Mouse (Mus musculus) cerebellum, postnatal 36 days (tissue): Measurements from ENCODE around the gene Zrsr1.

Experiments used
- DNase-seq, 2 experiments: peaks; one replicate each; pipeline ENCODE4 v3.0.0; 2021 to 2022; ENCODE audit warnings: mixed read lengths in 2 of 2

The Zrsr1 gene

DNA sequence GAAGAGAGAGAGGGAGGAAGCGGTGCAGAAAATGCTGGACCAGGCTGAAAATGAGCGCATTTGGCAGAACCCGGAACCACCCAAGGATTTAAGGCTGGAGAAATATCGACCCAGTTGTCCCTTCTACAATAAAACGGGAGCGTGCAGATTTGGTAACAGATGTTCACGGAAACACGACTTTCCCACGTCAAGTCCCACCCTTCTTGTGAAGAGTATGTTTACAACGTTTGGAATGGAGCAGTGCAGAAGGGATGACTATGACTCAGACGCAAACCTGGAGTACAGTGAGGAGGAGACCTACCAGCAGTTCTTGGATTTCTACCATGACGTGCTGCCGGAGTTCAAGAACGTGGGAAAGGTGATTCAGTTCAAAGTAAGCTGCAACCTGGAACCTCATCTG, 1.8 kb downstream of the Zrsr1 start:
- DNase-seq: no peak

GRCm38 (mm10) chr11:22978215-22978614, 6.4 kb downstream of the Zrsr1 start:
- no peak for DNase-seq

DNA sequence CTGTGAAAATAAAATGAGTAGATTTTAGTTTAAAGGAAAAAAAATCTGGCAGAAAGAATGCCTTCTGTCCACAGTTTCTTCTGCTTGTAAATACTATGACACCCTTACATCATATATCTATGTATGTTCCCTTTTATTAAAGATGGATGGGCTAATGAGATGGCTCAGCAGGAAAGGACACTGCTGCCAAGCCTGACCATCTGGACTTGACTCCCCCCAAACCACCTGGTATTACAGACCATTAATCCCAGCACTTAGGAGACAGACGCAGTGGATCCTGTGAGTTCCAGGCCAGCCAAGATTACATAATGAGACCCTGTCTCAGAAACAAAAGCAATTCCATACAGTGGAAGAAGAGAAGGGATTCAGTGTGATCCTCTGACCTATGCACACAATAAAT, 6.9 kb downstream of the Zrsr1 start:
- DNase-seq: peak; percentile 74 to 77

- DNase-seq: no peak
These were observed 7.4 kb downstream of the Zrsr1 start for GRCm38 (mm10) chr11:22979221-22979620.

DNA sequence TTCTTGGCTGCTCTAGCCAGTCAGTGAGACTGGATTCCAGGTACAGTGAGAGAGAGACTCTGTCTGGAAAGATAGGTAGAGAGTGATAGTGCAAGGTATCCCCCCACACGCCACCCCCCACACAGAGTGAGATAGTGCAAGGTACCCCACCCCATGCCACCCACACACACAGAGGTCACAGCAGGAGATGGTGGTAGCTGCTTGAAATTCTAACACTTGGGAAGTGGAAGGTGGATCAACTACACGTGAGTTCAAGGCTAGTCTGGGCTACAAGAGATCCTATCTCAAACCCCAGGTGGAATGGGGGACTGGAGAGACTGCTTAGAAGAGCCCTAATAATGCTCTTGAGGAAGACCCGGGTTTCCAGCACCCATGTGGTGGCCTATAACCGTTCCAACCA, 9.2 kb downstream of the Zrsr1 start:
- no peak for DNase-seq

DNA sequence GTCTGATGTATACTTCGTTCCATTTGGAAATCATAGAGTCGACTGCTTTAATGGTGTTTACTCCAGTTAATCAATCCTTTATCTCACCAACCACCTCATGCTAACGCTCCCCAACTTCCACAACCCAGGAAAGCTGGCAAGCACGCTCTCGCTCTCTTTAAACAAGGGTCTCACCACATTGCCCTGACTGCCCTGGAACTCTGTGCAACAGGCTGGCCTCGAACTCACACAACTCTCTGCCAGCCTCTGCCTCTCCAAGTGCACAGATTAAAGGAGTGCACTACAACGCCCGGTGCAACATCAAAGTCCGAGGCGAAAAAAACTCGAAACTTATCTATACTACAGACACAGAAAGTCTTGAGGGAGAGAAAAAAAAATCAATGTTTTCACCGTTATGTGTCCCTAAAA, 9.7 kb downstream of the Zrsr1 start:
- peak in 1 of 2 experiments; percentile 20 for DNase-seq

- DNase-seq: peak; percentile 98
These were observed 10.4 kb downstream of the Zrsr1 start, which contains the start of the genes Gm28048 and Commd1 for GRCm38 (mm10) chr11:22981984-22982757. Gene Gm28048 (minus strand): TSS chr11:22982090. Gene Commd1 (minus strand): TSS chr11:22982382.

- DNase-seq: no peak
These were observed 11.0 kb downstream of the Zrsr1 start for GRCm38 (mm10) chr11:22982846-22983245.

- no peak for DNase-seq
These were observed 13.7 kb downstream of the Zrsr1 start for GRCm38 (mm10) chr11:22985510-22985909.

- DNase-seq: peak in 1 of 2 experiments; percentile 42
These were observed 15.6 kb downstream of the Zrsr1 start for GRCm38 (mm10) chr11:22987357-22987756.

GRCm38 (mm10) chr11:22989786-22990185, 18.0 kb downstream of the Zrsr1 start:
- DNase-seq: no peak

GRCm38 (mm10) chr11:22990393-22991126, 18.8 kb downstream of the Zrsr1 start, which contains the start of gene Cct4:
Gene Cct4 (plus strand): TSS chr11:22990519.
- peak; percentile 94 for DNase-seq

DNA sequence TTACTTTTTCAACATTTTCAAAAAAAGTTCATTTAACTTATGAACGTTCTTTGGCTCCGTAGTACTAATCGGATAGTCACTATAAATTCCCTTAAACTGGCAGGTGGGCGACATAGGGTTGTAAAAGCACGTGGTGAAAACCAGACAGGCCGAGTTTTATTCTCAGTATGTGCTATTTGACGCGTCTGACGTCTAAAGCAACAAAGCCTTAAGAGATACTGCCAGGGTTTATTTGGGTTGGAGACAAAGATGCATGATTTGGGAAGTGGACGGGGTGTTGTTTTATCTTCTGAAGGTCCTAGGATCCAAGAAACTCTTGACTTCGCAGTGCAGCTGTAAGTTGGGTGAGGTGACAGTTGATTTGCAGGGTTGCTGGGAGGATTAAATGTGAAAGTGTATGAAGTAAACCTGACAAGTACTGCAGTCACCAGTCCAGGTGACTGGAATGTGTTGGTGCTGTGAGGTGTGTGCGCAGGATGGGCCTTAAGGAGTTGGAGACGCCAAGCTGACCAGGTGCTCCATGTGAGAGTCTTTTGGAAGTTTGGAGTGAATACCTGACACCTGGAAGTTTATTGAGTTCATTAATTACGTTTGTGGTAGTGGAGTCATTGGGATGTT, 19.5 kb downstream of the Zrsr1 start:
- no peak for DNase-seq

GRCm38 (mm10) chr11:22994271-22994670, 22.5 kb downstream of the Zrsr1 start:
- no peak for DNase-seq

- DNase-seq: no peak
These were observed 23.7 kb downstream of the Zrsr1 start for GRCm38 (mm10) chr11:22995461-22995860.

GRCm38 (mm10) chr11:22998308-22998707, 26.5 kb downstream of the Zrsr1 start:
- DNase-seq: no peak

GRCm38 (mm10) chr11:23005276-23005675, 33.5 kb downstream of the Zrsr1 start:
- DNase-seq: no peak

DNA sequence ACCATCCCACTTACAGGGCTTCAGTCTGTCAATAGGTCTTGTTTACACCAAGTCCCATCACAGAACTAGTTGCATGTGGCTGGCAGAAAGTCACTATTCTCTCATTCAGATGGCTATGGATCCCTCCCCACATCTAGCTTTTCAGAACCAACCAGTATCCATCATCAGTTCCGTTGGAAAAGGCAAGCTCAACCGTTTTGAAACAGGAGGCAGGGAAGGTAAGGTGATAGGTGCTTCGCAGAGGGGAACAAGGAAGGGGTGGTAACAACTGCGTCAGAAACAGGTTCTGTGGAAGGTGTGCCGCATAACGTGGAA, 35.3 kb downstream of the Zrsr1 start:
- no peak for DNase-seq

DNA sequence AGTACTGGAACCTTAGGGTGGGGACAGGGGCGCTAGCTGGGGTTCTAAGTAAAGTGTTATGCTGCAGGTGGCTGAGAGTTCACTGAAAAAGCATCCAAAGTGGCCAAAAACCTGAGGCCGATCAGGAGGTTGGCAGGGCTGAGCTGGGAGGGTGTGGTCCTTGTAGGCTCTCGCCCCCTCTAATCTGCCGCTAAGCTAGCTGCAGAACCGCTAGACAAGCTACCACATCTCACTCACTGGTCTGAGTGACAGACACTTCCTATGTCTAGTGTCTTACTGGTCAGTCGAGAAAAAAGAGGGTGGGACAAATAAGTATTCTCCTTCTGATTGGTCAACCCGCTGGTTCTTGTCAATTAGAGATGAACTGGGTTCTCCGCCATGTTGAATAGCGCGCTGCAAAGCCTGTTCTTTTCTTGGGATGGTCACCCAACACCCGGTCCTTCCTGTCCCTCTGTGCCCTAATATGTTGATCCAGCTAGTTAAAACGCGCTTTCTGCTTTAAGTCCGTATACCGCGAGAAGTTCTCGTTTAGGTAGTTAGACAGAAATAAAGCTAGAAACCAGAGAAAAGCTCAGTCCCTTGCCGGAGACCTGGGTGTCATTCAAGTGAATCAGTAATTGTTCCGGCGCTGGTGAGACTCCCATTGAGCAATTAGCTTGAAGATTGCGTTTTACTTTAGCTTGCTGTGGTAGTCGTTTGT, 35.8 kb downstream of the Zrsr1 start, which contains the start of gene Fam161a:
Fam161a (plus strand) TSS at position 51 of the 700 bp plus-strand sequence.
- peak; percentile 73 to 86 for DNase-seq

- peak; percentile 82 for DNase-seq
These were observed 36.5 kb downstream of the Zrsr1 start for GRCm38 (mm10) chr11:23008181-23008823.

- DNase-seq: no peak
These were observed 37.0 kb downstream of the Zrsr1 start for GRCm38 (mm10) chr11:23008824-23009200.

- DNase-seq: no peak
These were observed 41.3 kb downstream of the Zrsr1 start for GRCm38 (mm10) chr11:23013096-23013495.
